Mouse (Mus musculus) spleen, adult 2 months (tissue): Measurements from ENCODE around the gene Ascl2. TPM values are rescaled to one million over a fixed set of nuclear protein-coding genes. Genes with fewer than 3 reads are reported as not detected.

Source experiments
- DNase-seq, 2 experiments: peaks; one replicate each; pipeline versions ENCODE4 v3.0.0 to v3.0.0-alpha.2; 2012 to 2021; ENCODE audit warnings: low spot score in 2 of 2, low read depth in 1 of 2
- H3K27ac ChIP-seq: fragments of 200-500 bp; 2 replicates; pipeline ENCODE4 v1.5.1; 2012; ENCODE audit warnings: low read length, inconsistent platforms; ENCODE audit not compliant: insufficient read depth
- H3K27me3 ChIP-seq: fragments of 200-500 bp; 2 replicates; pipeline ENCODE4 v1.6.1; 2012; ENCODE audit warnings: mild to moderate bottlenecking, moderate library complexity, low read length, inconsistent platforms; ENCODE audit not compliant: control insufficient read depth, insufficient read depth
- H3K36me3 ChIP-seq: fragments of 200-500 bp; 2 replicates; pipeline ENCODE4 v1.6.1; 2012; ENCODE audit warnings: mild to moderate bottlenecking, low read length, inconsistent platforms; ENCODE audit not compliant: control insufficient read depth, insufficient read depth
- H3K4me1 ChIP-seq: fragments of 200-500 bp; 2 replicates; pipeline ENCODE4 v1.6.1; 2011; ENCODE audit warnings: inconsistent platforms; ENCODE audit not compliant: control insufficient read depth, insufficient read depth, insufficient read length
- H3K4me3 ChIP-seq: fragments of 200-500 bp; 2 replicates; pipeline ENCODE4 v1.5.1; 2011; ENCODE audit warnings: mild to moderate bottlenecking, inconsistent platforms; ENCODE audit not compliant: insufficient read depth, insufficient read length; ENCODE audit errors: extremely low read depth
- CTCF ChIP-seq: fragments of 200-500 bp; IDR thresholded peaks from 2 replicates; pipeline ENCODE4 v1.5.1; 2011; ENCODE audit warnings: mild to moderate bottlenecking, inconsistent platforms; ENCODE audit not compliant: insufficient read depth, insufficient read length, insufficient replicate concordance; ENCODE audit errors: extremely low read depth
- POLR2A ChIP-seq: fragments of 200-500 bp; IDR thresholded peaks from 2 replicates; pipeline ENCODE4 v1.6.1; 2011; ENCODE audit warnings: low read depth, low read length, inconsistent platforms
- WGBS: fragments of 180-500 bp; shearing (Covaris S2); methylation state at CpG from one replicate; pipeline ENCODE4 v1.1.7; 2018; 5-methylcytosine and 5-hydroxymethylcytosine counted together
- polyA plus RNA-seq: library from polyadenylated mRNA; depleted of rRNA; stranded (reverse); fragments of >200 nt; gene quantifications from 2 replicates; pipeline ENCODE4 v1.2.3, GENCODE M21; 2012

Ascl2 gene
- polyA plus RNA-seq, 1 experiment = 0.27 TPM

- Histone ChIP-seq H3K4me3 (no peak overlapping the region), H3K36me3 (no peaks in the 10 kb centered on the region; the same call in 1 of the 2 replicates), H3K4me1 (peaks cover 26% of the 10 kb centered on the region), H3K27me3 (no peaks in the 10 kb centered on the region), H3K27ac (no peak overlapping the region)
- TF ChIP-seq POLR2A = no peak
- TF ChIP-seq CTCF = no peak
- 84% methylated on average over 8 of the region's 8 CpGs for WGBS
- no peak for DNase-seq
These were observed 44.5 kb upstream of the Ascl2 start for GRCm38 (mm10) chr7:143013420-143014178.

- Histone ChIP-seq H3K4me1 (peaks cover 37% of the 10 kb centered on the region), H3K27me3 (no peaks in the 10 kb centered on the region), H3K36me3 (no peaks in the 10 kb centered on the region; the same call in 1 of the 2 replicates), H3K4me3 (no peak overlapping the region), H3K27ac (no peak overlapping the region)
- TF ChIP-seq CTCF (no peak), POLR2A (no peak)
- DNase-seq = no peak
- 83% methylated on average over 5 of the region's 5 CpGs for WGBS
These were observed 43.3 kb upstream of the Ascl2 start for GRCm38 (mm10) chr7:143012230-143012875.

- H3K27ac ChIP-seq = no peak overlapping the region
- no peak for DNase-seq
- H3K27me3 ChIP-seq = no peaks in the 10 kb centered on the region
- no peak for TF ChIP-seq POLR2A
- TF ChIP-seq CTCF = no peak
- no peak overlapping the region for H3K4me3 ChIP-seq
- WGBS = 95% methylated on average over 1 of the region's 1 CpGs
- peaks cover 40% of the 10 kb centered on the region for H3K4me1 ChIP-seq
- H3K36me3 ChIP-seq = peaks cover 5% of the 10 kb centered on the region
These were observed 42.2 kb upstream of the Ascl2 start for GRCm38 (mm10) chr7:143011226-143011625.

- Histone ChIP-seq H3K4me1 (peaks cover 38% of the 10 kb centered on the region), H3K4me3 (no peak overlapping the region), H3K27me3 (no peaks in the 10 kb centered on the region), H3K27ac (0 out of 2 replicates have a peak overlapping the region, but pooled peaks have one; percentile 37), H3K36me3 (peaks cover 5% of the 10 kb centered on the region)
- WGBS = 31% methylated on average over 4 of the region's 4 CpGs
- peak in 1 of 2 experiments; percentile 36 for DNase-seq
- TF ChIP-seq CTCF (no peak), POLR2A (no peak)
These were observed 40.9 kb upstream of the Ascl2 start for GRCm38 (mm10) chr7:143009996-143010395.

- no peak for TF ChIP-seq POLR2A
- TF ChIP-seq CTCF = no peak
- WGBS = 47% methylated on average over 3 of the region's 4 CpGs
- peak overlapping the region; percentile 52 for H3K4me3 ChIP-seq
- H3K36me3 ChIP-seq = peaks cover 5% of the 10 kb centered on the region
- peak overlapping the region; percentile 37; the same call in 1 of the 2 replicates for H3K27ac ChIP-seq
- peaks cover 44% of the 10 kb centered on the region for H3K4me1 ChIP-seq
- no peaks in the 10 kb centered on the region for H3K27me3 ChIP-seq
- no peak for DNase-seq
These were observed 40.1 kb upstream of the Ascl2 start for GRCm38 (mm10) chr7:143008996-143009665.

- Histone ChIP-seq H3K4me3 (peak overlapping the region; percentile 52), H3K36me3 (peaks cover 5% of the 10 kb centered on the region), H3K4me1 (peaks cover 47% of the 10 kb centered on the region), H3K27ac (peak overlapping the region; percentile 95), H3K27me3 (no peaks in the 10 kb centered on the region)
- TF ChIP-seq CTCF = no peak
- TF ChIP-seq POLR2A = no peak
- 11% methylated on average over 8 of the region's 8 CpGs for WGBS
- peak; percentile 67 for DNase-seq
These were observed 39.4 kb upstream of the Ascl2 start for GRCm38 (mm10) chr7:143008370-143008926.
